Mouse (Mus musculus) hindbrain, embryonic 16.5 days (tissue): ENCODE data around the gene Hoxb13. TPM values are rescaled to one million over a fixed set of nuclear protein-coding genes. Genes with fewer than 3 reads are reported as not detected.

Source experiments
- ATAC-seq: fragments of 200-750 bp; cut with Nextera tagmentation; 2 replicates; pipeline ENCODE4 v1.8.0; 2017; ENCODE audit warnings: moderate TSS enrichment, moderate library complexity
- H3K27ac ChIP-seq: fragments of 300-500 bp; sonication (generic); 2 replicates; pipeline ENCODE4 v1.5.1; 2014; ENCODE audit warnings: low read depth, mild to moderate bottlenecking, control low read depth, low read length, moderate library complexity
- H3K27me3 ChIP-seq: fragments of 300-500 bp; sonication (generic); replicated peaks from 2 replicates; pipeline ENCODE4 v1.6.1; 2014; ENCODE audit warnings: low read length; ENCODE audit not compliant: control insufficient read depth, insufficient read depth
- H3K36me3 ChIP-seq: fragments of 300-500 bp; sonication (generic); 2 replicates; pipeline ENCODE4 v1.6.1; 2014; ENCODE audit warnings: mild to moderate bottlenecking, low read length, moderate library complexity, mixed read lengths; ENCODE audit not compliant: control insufficient read depth, insufficient read depth
- H3K4me1 ChIP-seq: fragments of 300-500 bp; sonication (generic); 2 replicates; pipeline ENCODE4 v1.6.1; 2014; ENCODE audit warnings: low read depth, low read length; ENCODE audit not compliant: control insufficient read depth, insufficient read depth
- H3K4me2 ChIP-seq: fragments of 300-500 bp; sonication (generic); 2 replicates; pipeline ENCODE4 v1.6.1; 2014; ENCODE audit warnings: mild to moderate bottlenecking, low read length, control low read depth, moderate library complexity
- H3K4me3 ChIP-seq: fragments of 300-500 bp; sonication (generic); 2 replicates; pipeline ENCODE4 v1.5.1; 2014; ENCODE audit warnings: mild to moderate bottlenecking, low read length, control low read depth, moderate library complexity
- H3K9ac ChIP-seq: fragments of 300-500 bp; sonication (generic); 2 replicates; pipeline ENCODE4 v1.6.1; 2014; ENCODE audit warnings: low read depth, mild to moderate bottlenecking, control low read depth, low read length, moderate library complexity
- H3K9me3 ChIP-seq: fragments of 300-500 bp; sonication (generic); 2 replicates; pipeline ENCODE4 v1.6.1; 2014; ENCODE audit warnings: mild to moderate bottlenecking, low read length, moderate library complexity; ENCODE audit not compliant: control insufficient read depth
- WGBS: fragments of 180-500 bp; shearing (Covaris S2); extraction: QIAGEN DNeasy Blood & Tissue Kit; methylation state at CpG from one replicate; pipeline ENCODE4 v1.1.7; 2014; 5-methylcytosine and 5-hydroxymethylcytosine counted together
- polyA plus RNA-seq: library from polyadenylated mRNA; unstranded; fragments of >200 nt; fragmentation: Nextera tagmentation; extraction: Ambion mirVana; gene quantifications from 2 replicates; pipeline ENCODE4 v1.2.1, GENCODE M21; 2015

The Hoxb13 gene
- polyA plus RNA-seq, 1 experiment from 2014 or later = not detected

DNA sequence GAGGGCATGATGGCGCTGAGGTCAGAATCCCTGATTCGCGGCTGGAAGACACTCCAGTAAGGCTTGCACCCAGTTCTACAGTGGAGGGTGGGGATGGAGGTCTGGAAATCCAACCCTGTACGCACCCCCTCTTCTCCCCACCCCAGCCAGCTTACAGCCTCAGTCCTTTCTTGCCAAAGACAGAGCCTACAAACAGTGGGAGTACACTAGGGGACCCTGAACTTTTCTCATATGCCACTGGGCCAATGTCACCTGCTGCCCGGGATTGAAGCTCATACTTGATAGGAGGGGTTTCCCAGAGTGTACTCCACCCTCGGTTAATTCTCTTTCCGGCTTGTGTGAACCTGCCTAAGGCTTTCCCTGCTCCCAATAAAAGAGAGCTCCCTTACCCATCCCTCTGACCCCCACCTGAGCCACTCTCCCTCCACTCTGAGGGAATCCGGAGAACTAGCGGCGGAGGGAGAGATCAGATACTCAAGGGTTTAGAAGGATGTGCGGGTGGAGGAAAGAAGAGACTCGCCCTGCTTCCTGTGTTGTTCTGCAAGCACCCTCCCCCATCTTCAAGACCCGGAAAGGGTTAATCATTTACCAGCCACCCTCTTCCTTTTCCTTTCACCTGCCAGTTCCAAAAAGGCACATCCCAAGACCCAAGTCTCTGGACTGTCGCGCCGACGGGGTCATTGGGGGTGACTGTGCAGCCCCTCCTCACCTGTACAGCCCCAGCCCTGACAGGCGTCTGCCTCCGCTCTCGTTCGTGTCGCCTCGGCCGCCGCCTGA lies 21.4 kb upstream of the Hoxb13 start:
- no peak overlapping the region for H3K27ac ChIP-seq
- H3K27me3 ChIP-seq = peaks cover 73% of the 10 kb centered on the region
- under 1% methylated on average over 25 of the region's 25 CpGs for WGBS
- no peaks in the 10 kb centered on the region for H3K4me1 ChIP-seq
- H3K9me3 ChIP-seq = 0 out of 2 replicates have a peak, but pooled peaks cover 3% of the 10 kb centered on the region
- H3K4me2 ChIP-seq = no peak overlapping the region
- no peaks in the 10 kb centered on the region for H3K36me3 ChIP-seq
- no peak overlapping the region for H3K9ac ChIP-seq
- H3K4me3 ChIP-seq = no peak overlapping the region
- no peak for ATAC-seq

DNA sequence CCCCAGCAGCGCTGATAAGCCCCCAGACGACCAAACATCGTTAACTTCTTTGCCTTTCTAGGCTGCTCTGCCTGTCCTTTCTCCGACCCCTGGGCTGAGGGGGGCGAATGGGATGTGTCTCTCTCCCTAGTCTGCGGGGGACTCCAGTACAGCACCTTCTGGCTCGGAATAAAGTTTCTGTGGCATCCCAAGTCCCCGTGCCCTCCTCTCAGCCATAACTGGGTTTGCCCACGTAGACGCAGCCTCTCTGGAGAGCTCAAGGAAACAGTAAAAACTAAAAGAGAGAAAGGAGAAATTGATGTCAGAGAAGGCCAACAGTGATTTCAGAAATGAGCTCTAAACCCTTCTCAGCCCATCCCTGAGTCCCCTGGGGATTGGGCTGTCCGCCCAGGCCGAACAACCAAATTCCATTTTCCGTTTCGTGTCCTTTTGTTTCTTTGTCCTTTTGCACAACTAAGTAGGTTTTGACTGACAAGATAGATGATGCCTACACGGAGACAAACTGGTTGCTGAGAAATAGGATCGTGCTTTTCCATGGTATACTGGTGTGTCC lies 20.8 kb upstream of the Hoxb13 start:
- no peak for ATAC-seq
- WGBS = 2% methylated on average over 16 of the region's 16 CpGs
- H3K27ac ChIP-seq = no peak overlapping the region
- H3K27me3 ChIP-seq = peaks cover 75% of the 10 kb centered on the region
- no peak overlapping the region for H3K4me3 ChIP-seq
- no peak overlapping the region for H3K4me2 ChIP-seq
- no peaks in the 10 kb centered on the region for H3K36me3 ChIP-seq
- 0 out of 2 replicates have a peak, but pooled peaks cover 4% of the 10 kb centered on the region for H3K9me3 ChIP-seq
- H3K9ac ChIP-seq = no peak overlapping the region
- no peaks in the 10 kb centered on the region for H3K4me1 ChIP-seq

DNA sequence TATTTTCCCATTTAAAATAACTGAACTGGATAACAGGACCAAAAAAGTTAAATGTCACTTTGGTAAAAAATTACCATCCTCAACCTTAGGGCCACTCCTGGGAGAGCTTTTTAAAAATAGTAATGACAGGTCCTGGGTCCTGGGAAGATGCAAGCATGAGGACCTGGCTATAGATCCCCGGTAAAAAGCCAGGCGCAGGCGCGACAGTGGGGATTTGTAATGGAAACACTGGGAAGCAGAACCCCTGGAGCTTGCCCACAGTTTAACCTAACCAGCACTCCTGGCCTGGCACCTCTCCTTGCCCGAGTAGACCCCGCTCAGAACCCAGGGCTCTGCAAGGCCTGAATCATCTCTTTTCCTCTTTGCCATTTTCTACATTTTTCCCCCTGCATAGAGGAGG lies 19.2 kb upstream of the Hoxb13 start:
- H3K4me1 ChIP-seq = no peaks in the 10 kb centered on the region
- H3K27ac ChIP-seq = no peak overlapping the region
- H3K4me3 ChIP-seq = no peak overlapping the region
- H3K9me3 ChIP-seq = 0 out of 2 replicates have a peak, but pooled peaks cover 4% of the 10 kb centered on the region
- WGBS = 0% methylated on average over 6 of the region's 6 CpGs
- no peak overlapping the region for H3K9ac ChIP-seq
- no peak for ATAC-seq
- H3K36me3 ChIP-seq = no peaks in the 10 kb centered on the region
- no peak overlapping the region for H3K4me2 ChIP-seq
- H3K27me3 ChIP-seq = peaks cover 76% of the 10 kb centered on the region

DNA sequence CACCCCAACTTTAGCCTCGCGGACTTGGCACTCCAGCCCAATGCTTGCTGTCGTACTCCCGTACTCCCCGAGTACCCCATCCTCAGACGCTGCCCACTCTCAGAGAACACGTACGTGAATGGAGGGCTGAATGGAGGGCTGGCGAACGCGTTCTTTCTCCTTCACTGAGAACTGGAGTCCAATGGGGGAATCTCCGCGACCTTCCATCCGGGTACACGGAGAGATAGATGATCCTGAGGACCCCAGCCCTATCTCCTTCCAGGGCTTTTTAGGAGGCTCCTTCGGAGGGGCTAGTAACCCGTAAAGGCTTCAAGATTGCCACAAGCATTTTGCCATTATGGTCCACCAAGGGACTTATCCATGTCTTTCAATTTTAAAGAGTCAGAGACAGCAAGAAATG lies 18.6 kb upstream of the Hoxb13 start:
- Histone ChIP-seq H3K27me3 (peaks cover 75% of the 10 kb centered on the region), H3K9ac (no peak overlapping the region), H3K27ac (no peak overlapping the region), H3K9me3 (0 out of 2 replicates have a peak, but pooled peaks cover 4% of the 10 kb centered on the region), H3K4me3 (no peak overlapping the region), H3K36me3 (no peaks in the 10 kb centered on the region), H3K4me2 (no peak overlapping the region), H3K4me1 (no peaks in the 10 kb centered on the region)
- under 1% methylated on average over 17 of the region's 17 CpGs for WGBS
- ATAC-seq = no peak

DNA sequence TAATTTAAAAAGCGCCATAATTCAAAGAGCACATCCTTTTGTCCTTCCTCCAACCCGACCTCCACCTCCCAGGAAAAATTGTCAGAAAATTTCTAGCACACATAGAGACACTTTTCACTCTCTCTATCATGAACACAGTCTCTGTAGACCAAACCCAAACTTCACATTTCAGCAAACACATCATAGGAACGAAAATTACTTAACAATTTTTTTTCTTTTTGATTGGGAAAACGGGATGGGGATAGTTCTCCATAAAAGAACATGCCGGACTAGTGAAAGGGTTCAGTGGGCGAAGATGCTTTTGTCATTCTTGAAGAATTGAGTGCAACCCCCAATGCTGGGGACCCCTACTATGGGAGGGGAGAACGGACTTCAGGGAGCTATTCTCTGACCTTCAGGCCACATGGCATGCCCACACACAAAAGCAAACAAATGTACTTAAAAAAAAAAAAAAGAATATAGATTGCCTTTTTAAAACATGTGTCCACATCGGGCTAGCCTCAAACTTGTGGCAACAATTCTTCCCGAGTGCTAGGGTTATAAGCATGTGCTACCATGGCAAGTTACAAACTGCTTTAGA lies 18.1 kb upstream of the Hoxb13 start:
- Histone ChIP-seq H3K9ac (no peak overlapping the region), H3K4me3 (no peak overlapping the region), H3K27me3 (peaks cover 74% of the 10 kb centered on the region), H3K4me1 (no peaks in the 10 kb centered on the region), H3K4me2 (no peak overlapping the region), H3K36me3 (no peaks in the 10 kb centered on the region), H3K9me3 (0 out of 2 replicates have a peak, but pooled peaks cover 4% of the 10 kb centered on the region), H3K27ac (no peak overlapping the region)
- ATAC-seq = no peak
- WGBS = 1% methylated on average over 9 of the region's 9 CpGs

DNA sequence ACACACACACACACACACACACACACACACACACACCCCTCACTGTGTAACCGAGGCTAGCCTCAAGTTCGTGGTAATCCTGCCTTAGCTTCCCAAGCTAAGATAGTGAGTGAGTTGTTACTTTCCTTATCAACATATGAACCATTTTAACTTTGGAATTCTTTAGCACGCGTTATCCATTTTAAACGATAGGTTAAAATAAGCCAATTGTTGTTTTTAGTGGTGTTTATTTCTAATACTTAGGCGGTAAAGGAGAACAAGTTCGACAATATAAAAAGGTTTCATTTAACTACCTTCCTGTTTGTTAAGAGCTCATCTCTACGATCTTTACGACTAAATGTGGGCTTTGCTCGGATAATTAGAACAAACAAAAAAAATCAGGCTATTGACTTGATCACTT lies 17.3 kb upstream of the Hoxb13 start:
- Histone ChIP-seq H3K4me1 (no peaks in the 10 kb centered on the region), H3K9me3 (0 out of 2 replicates have a peak, but pooled peaks cover 4% of the 10 kb centered on the region), H3K36me3 (no peaks in the 10 kb centered on the region), H3K9ac (no peak overlapping the region), H3K27me3 (peaks cover 77% of the 10 kb centered on the region), H3K4me3 (no peak overlapping the region), H3K27ac (no peak overlapping the region), H3K4me2 (no peak overlapping the region)
- ATAC-seq = no peak
- WGBS = 2% methylated on average over 10 of the region's 10 CpGs

DNA sequence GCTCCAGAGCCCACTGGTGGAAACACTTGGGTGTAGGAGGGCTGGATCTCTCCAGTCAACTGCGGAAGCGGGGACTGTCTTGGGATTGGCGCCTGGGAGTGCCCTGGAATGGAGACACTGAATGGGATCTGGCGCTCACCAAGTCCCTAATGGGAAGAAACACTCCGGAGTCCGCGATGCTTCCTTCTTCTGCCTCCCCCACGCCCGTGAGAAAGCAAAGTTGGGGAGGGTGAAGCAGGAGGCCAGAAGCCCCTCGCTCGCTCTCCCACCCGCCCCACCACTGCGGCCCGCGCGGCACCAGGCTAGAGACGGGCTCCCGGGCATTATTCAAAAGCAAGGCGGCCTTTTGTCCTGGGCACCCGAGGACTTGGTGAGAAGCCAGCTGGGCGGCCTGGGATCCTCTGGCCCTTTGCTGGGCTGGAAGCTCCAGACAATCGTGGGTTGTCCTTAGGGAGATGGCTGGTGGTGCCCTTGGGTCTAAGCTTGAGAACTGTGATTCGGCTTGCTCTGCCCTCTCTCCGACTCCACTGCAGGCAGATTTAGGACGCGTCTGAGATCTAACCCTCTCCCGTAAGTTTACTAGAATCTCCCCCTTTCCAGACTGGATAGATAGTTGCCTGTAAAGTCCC lies 16.5 kb upstream of the Hoxb13 start:
- no peak for ATAC-seq
- peaks cover 77% of the 10 kb centered on the region for H3K27me3 ChIP-seq
- under 1% methylated on average over 27 of the region's 27 CpGs for WGBS

DNA sequence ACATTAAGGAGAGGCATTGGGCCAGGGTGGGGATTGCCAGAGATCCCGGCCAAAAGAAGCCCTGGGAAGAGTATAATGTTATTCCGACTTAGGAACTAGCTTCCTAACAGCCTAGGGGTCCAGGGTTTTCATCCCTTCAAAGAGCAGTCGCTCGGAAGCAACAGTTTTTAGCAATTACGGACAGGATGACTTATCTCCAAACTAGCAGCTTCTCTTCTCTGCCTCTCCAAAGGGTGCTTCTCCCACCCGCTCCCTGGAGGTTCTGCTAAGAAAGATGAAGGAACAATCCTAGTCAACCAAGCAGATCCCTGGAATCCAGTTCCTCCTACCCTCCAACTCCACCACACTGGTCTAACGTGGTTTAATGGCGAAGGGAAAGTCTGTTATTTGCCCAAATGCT lies 15.8 kb upstream of the Hoxb13 start:
- Histone ChIP-seq H3K9ac (no peak overlapping the region), H3K36me3 (no peaks in the 10 kb centered on the region), H3K4me3 (no peak overlapping the region), H3K27me3 (peaks cover 77% of the 10 kb centered on the region), H3K4me1 (no peaks in the 10 kb centered on the region), H3K27ac (no peak overlapping the region), H3K4me2 (no peak overlapping the region), H3K9me3 (peaks cover 9% of the 10 kb centered on the region)
- no peak for ATAC-seq
- under 1% methylated on average over 8 of the region's 8 CpGs for WGBS

More for the DNA sequence above, 16.5 kb upstream of the Hoxb13 start:
- H3K4me2 ChIP-seq = no peak overlapping the region
- H3K27ac ChIP-seq = no peak overlapping the region
- H3K9ac ChIP-seq = no peak overlapping the region
- no peak overlapping the region for H3K4me3 ChIP-seq
- peaks cover 7% of the 10 kb centered on the region for H3K9me3 ChIP-seq
- H3K4me1 ChIP-seq = no peaks in the 10 kb centered on the region
- no peaks in the 10 kb centered on the region for H3K36me3 ChIP-seq

DNA sequence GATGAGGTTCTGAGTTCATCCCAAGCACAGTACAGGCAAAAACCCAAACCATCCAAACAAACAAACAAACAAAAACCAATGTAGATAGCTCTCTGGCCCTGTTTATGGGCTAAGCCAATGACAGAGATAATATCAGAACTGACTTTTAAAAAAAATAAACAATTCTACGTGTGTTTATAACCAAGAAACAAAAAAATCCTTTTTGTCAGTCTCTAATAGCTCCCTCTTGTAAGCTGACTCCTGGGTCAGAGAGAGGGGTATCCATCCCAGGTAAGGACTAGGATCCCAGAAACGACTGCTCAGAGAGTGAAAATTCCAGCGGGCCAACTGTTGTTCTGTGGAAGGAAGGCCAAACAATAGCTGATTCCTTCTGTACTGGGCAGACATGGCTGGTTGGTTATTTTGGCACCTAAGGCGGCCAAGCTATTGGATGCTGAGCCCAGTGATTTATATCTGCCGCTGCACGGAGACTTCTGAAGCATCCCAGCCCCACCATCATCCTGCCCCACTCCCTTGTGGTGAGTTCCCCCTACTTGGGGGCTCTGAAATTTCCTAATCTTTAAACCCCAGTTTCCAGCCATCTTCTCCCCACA lies 15.1 kb upstream of the Hoxb13 start:
- no peak for ATAC-seq
- WGBS = 1% methylated on average over 6 of the region's 6 CpGs

More for the DNA sequence above, 15.1 kb upstream of the Hoxb13 start:
- Histone ChIP-seq H3K9ac (no peak overlapping the region), H3K4me1 (no peaks in the 10 kb centered on the region), H3K9me3 (peaks cover 9% of the 10 kb centered on the region), H3K36me3 (no peaks in the 10 kb centered on the region), H3K27me3 (peaks cover 77% of the 10 kb centered on the region), H3K27ac (no peak overlapping the region), H3K4me3 (no peak overlapping the region), H3K4me2 (no peak overlapping the region)
